Mouse (Mus musculus) kidney, adult 2 months (tissue): ENCODE results near the gene Dgki.

Experiments used
- CTCF ChIP-seq: fragments of 200-500 bp; conservative IDR thresholded peaks from 2 replicates; pipeline ENCODE4 v1.5.1; 2011; ENCODE audit warnings: low read depth, mild to moderate bottlenecking, control low read depth, low read length, moderate library complexity, mixed read lengths; ENCODE audit not compliant: insufficient read depth, insufficient read length
- POLR2A ChIP-seq: fragments of 200-500 bp; IDR thresholded peaks from one replicate; pipeline ENCODE4 v1.6.1; 2011; ENCODE audit warnings: low read depth, low read length, control low read depth

DNA sequence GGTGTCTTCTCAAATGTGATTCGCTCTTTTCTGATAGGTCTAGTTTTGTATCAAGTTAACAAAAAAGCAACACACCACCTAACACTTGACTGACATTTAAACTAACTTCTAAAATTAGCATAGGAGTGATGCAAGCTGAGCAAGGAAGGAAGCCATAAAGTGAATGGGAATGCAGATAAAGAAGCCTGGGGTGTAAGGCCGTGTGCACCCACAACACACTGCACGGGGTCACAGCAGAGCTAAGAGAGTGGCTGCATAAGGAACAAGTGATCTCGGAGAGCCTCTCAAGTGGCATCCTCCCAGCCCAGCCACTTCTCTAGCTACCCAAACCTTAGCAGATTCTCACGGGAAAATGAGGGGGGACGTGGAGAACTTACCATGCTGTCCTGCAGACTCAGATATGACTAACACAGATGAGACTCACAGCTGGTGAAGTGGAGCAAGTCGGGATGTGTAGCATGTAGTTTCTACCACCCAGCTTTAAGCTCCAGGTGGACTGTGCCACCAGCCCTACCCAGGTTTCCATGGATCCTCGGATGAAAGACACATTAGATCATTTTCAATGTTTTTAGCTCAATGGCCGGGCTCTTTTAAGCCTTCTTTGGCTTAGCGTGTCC lies 38.6 kb downstream of the Dgki start:
- TF ChIP-seq CTCF (no peak), POLR2A (no peak)
